Mouse (Mus musculus) E14TG2a.4 (cell line): ENCODE measurements around the gene Mbd4.

Source experiments
- H3K27me3 ChIP-seq: 2 replicates; pipeline ENCODE4 v1.6.1; 2014; ENCODE audit warnings: low read length, control low read depth; ENCODE audit not compliant: insufficient read depth
- H3K36me3 ChIP-seq: 2 replicates; pipeline ENCODE4 v1.6.1; 2014; ENCODE audit warnings: low read length, control low read depth; ENCODE audit not compliant: insufficient read depth
- H3K4me1 ChIP-seq: replicated peaks from 2 replicates; pipeline ENCODE4 v1.6.1; 2014; ENCODE audit warnings: low read depth, low read length, control low read depth
- H3K4me3 ChIP-seq: replicated peaks from 2 replicates; pipeline ENCODE4 v1.5.1; 2014; ENCODE audit warnings: mild to moderate bottlenecking, low read length
- H3K9me3 ChIP-seq: 2 replicates; pipeline ENCODE4 v1.6.1; 2014; ENCODE audit warnings: low read length, control low read depth
- CTCF ChIP-seq: conservative IDR thresholded peaks from 2 replicates; pipeline ENCODE4 v1.5.1; 2014; ENCODE audit warnings: low read length
- NANOG ChIP-seq: IDR thresholded peaks from 2 replicates; pipeline ENCODE4 v1.6.1; 2014; ENCODE audit warnings: borderline replicate concordance, low read length, mixed read lengths
- POU5F1 ChIP-seq: IDR thresholded peaks from 2 replicates; pipeline ENCODE4 v1.6.1; 2014; ENCODE audit warnings: low read length, borderline replicate concordance

The Mbd4 gene

GRCm38 (mm10) chr6:115791016-115791415 is 62.2 kb downstream of the Mbd4 start:
- H3K4me3 ChIP-seq, result no peak overlapping the region
- H3K36me3 ChIP-seq, result peaks cover 96% of the 10 kb centered on the region
- no peaks in the 10 kb centered on the region for H3K9me3 ChIP-seq
- no peak for TF ChIP-seq CTCF
- no peak for TF ChIP-seq POU5F1
- TF ChIP-seq NANOG, result no peak
- no peaks in the 10 kb centered on the region for H3K27me3 ChIP-seq
- peaks cover 44% of the 10 kb centered on the region for H3K4me1 ChIP-seq
